Mouse (Mus musculus) CH12.LX (cell line): Measurements from ENCODE around the gene Cnn3. TPM values are rescaled to one million over a fixed set of nuclear protein-coding genes. Genes with fewer than 3 reads are reported as not detected.

Experiments used
- DNase-seq: peaks from one replicate; pipeline ENCODE4 v3.0.0-alpha.2; 2013; ENCODE audit errors: extremely low read depth
- H3K27ac ChIP-seq: 2 replicates; pipeline ENCODE4 v1.5.1; 2012; ENCODE audit warnings: low read depth, mild to moderate bottlenecking, control low read depth, moderate library complexity; ENCODE audit not compliant: insufficient read depth
- H3K27me3 ChIP-seq: replicated peaks from 2 replicates; pipeline ENCODE3; 2012; ENCODE audit warnings: inconsistent platforms
- H3K36me3 ChIP-seq, 2 experiments: replicated peaks in 1 of 2; 2 replicates each; pipeline versions ENCODE3 to v1.6.1; 2012; ENCODE audit warnings: inconsistent platforms in 1 of 2, low read length in 1 of 2, mild to moderate bottlenecking in 1 of 2, mixed read lengths in 1 of 2, moderate library complexity in 1 of 2; ENCODE audit not compliant: control insufficient read depth in 1 of 2, insufficient read depth in 1 of 2
- H3K4me1 ChIP-seq, 2 experiments: 2 replicates each; pipeline ENCODE4 v1.6.1; 2012; ENCODE audit warnings: inconsistent platforms in 1 of 2, moderate library complexity in 1 of 2; ENCODE audit not compliant: insufficient read depth in 2 of 2, control insufficient read depth in 1 of 2
- H3K4me2 ChIP-seq: 2 replicates; pipeline ENCODE4 v1.6.1; 2012; ENCODE audit warnings: low read depth, mild to moderate bottlenecking, control low read depth; ENCODE audit not compliant: poor library complexity, insufficient read depth, severe bottlenecking
- H3K4me3 ChIP-seq, 3 experiments: fragments of 150-350 bp in 1 of 3; sonication (generic) in 1 of 3; replicated peaks in 1 of 3; 2 replicates each; pipeline versions ENCODE3 to v1.5.1; 2011 to 2012; ENCODE audit warnings: low read depth in 2 of 3, low read length in 2 of 3, mild to moderate bottlenecking in 2 of 3, moderate library complexity in 2 of 3, control low read depth in 1 of 3, improper control_type of control experiment in 1 of 3, inconsistent platforms in 1 of 3, mixed read lengths in 1 of 3; ENCODE audit not compliant: poor library complexity in 1 of 3
- H3K79me2 ChIP-seq: replicated peaks from 2 replicates; pipeline ENCODE4 v1.6.1; 2012; ENCODE audit warnings: mild to moderate bottlenecking, moderate library complexity; ENCODE audit not compliant: control insufficient read depth, poor library complexity, insufficient read depth, severe bottlenecking; ENCODE audit errors: extremely low read depth
- H3K9ac ChIP-seq: 2 replicates; pipeline ENCODE4 v1.6.1; 2012; ENCODE audit warnings: low read depth, mild to moderate bottlenecking, control low read depth, moderate library complexity; ENCODE audit not compliant: insufficient read depth
- H3K9me3 ChIP-seq: replicated peaks from 2 replicates; pipeline ENCODE3; 2012; ENCODE audit warnings: low read length, inconsistent platforms, mixed read lengths
- BHLHE40 ChIP-seq: IDR thresholded peaks from 2 replicates; pipeline ENCODE4 v1.6.1; 2011; ENCODE audit warnings: mild to moderate bottlenecking, low read depth, low read length, improper control_type of control experiment
- CHD2 ChIP-seq: IDR thresholded peaks from 2 replicates; pipeline ENCODE4 v1.6.1; 2011; ENCODE audit warnings: low read length, improper control_type of control experiment
- E2F4 ChIP-seq: IDR thresholded peaks from 2 replicates; pipeline ENCODE4 v1.6.1; 2011; ENCODE audit warnings: low read depth, low read length, improper control_type of control experiment; ENCODE audit not compliant: insufficient replicate concordance
- ELF1 ChIP-seq: IDR thresholded peaks from 2 replicates; pipeline ENCODE4 v1.6.1; 2014; ENCODE audit warnings: low read depth, mild to moderate bottlenecking, inconsistent platforms, low read length, improper control_type of control experiment
- GABPA ChIP-seq: IDR thresholded peaks from 2 replicates; pipeline ENCODE4 v1.6.1; 2012; ENCODE audit warnings: low read depth, low read length, improper control_type of control experiment, inconsistent platforms; ENCODE audit not compliant: insufficient replicate concordance
- HCFC1 ChIP-seq: IDR thresholded peaks from 2 replicates; pipeline ENCODE4 v1.6.1; 2012; ENCODE audit warnings: low read depth, mild to moderate bottlenecking, inconsistent platforms, low read length, improper control_type of control experiment
- IRF4 ChIP-seq: IDR thresholded peaks from 2 replicates; pipeline ENCODE4 v1.6.1; 2014; ENCODE audit warnings: low read depth, mild to moderate bottlenecking, inconsistent platforms, low read length, improper control_type of control experiment
- JUND ChIP-seq: conservative IDR thresholded peaks from 2 replicates; pipeline ENCODE4 v1.6.1; 2011; ENCODE audit warnings: low read depth, low read length, improper control_type of control experiment
- MAFK ChIP-seq: IDR thresholded peaks from 2 replicates; pipeline ENCODE4 v1.6.1; 2011; ENCODE audit warnings: low read length, improper control_type of control experiment; ENCODE audit not compliant: insufficient replicate concordance
- MYC ChIP-seq: IDR thresholded peaks from 2 replicates; pipeline ENCODE4 v1.6.1; 2011; ENCODE audit warnings: low read depth, mild to moderate bottlenecking, improper control_type of control experiment, low read length
- NELFE ChIP-seq: IDR thresholded peaks from 2 replicates; pipeline ENCODE4 v1.6.1; 2011; ENCODE audit warnings: low read depth, low read length, improper control_type of control experiment
- POLR2AphosphoS2 ChIP-seq: IDR thresholded peaks from 2 replicates; pipeline ENCODE4 v1.6.1; 2011; ENCODE audit warnings: low read depth, low read length, improper control_type of control experiment
- RCOR1 ChIP-seq: conservative IDR thresholded peaks from 2 replicates; pipeline ENCODE4 v1.6.1; 2012; ENCODE audit warnings: low read depth, mild to moderate bottlenecking, inconsistent platforms, low read length, improper control_type of control experiment
- SIN3A ChIP-seq: IDR thresholded peaks from 2 replicates; pipeline ENCODE4 v1.6.1; 2012; ENCODE audit warnings: low read length, improper control_type of control experiment, inconsistent platforms
- SMC3 ChIP-seq: IDR thresholded peaks from 2 replicates; pipeline ENCODE4 v1.6.1; 2011; ENCODE audit warnings: low read depth, low read length, improper control_type of control experiment
- TBP ChIP-seq: conservative IDR thresholded peaks from 2 replicates; pipeline ENCODE4 v1.6.1; 2011; ENCODE audit warnings: low read depth, low read length, improper control_type of control experiment
- ZMIZ1 ChIP-seq: IDR thresholded peaks from 2 replicates; pipeline ENCODE4 v1.6.1; 2012; ENCODE audit warnings: low read depth, mild to moderate bottlenecking, inconsistent platforms, low read length, improper control_type of control experiment
- ZNF384 ChIP-seq: IDR thresholded peaks from 2 replicates; pipeline ENCODE4 v1.6.1; 2012; ENCODE audit warnings: low read depth, low read length, improper control_type of control experiment, inconsistent platforms
- dilution Hi-C: fragments of 300-500 bp; cut with MboI; formaldehyde crosslinking; loops from 2 replicates; pipeline ENCODE4 v1.14.3; 2020; ENCODE audit warnings: low sequenced_read_pairs; ENCODE audit not compliant: extremely low pct_unique_long_range_greater_than_20kb, extremely low pct_ligation_motif_present
- in situ Hi-C: fragments of 300-500 bp; cut with MboI; formaldehyde crosslinking; loops from 3 replicates; pipeline ENCODE4 v1.14.3; 2019; ENCODE audit warnings: low sequenced_read_pairs, low pct_ligation_motif_present, low pct_unique_long_range_greater_than_20kb, mixed read lengths
- polyA plus RNA-seq: library from polyadenylated mRNA; unstranded; fragments of >175 nt; gene quantifications from 2 replicates; pipeline ENCODE4 v1.2.1, GENCODE M21; 2012; ENCODE audit warnings: low read depth; ENCODE audit not compliant: insufficient read length
- total RNA-seq, 2 experiments: library from RNA; depleted of rRNA; stranded (reverse); fragments of 300-350 nt in 1 of 2; fragments of >200 nt in 1 of 2; gene quantifications; 2 replicates each; pipeline ENCODE4 v1.2.3; 2012 to 2014

Gene Cnn3
- total and polyA plus RNA-seq, 3 experiments: 12.5 to 58.5 (median 46.4) TPM

GRCm38 (mm10) chr3:121483266-121484161 lies 57.2 kb downstream of the Cnn3 start:
- Histone ChIP-seq H3K79me2 (no peaks in the 10 kb centered on the region), H3K4me1 (peaks cover 7 to 20% of the 10 kb centered on the region in 2 experiments), H3K27ac (no peak overlapping the region), H3K36me3 (no peaks in the 10 kb centered on the region), H3K9ac (no peak overlapping the region), H3K4me3 (no peak overlapping the region), H3K4me2 (no peak overlapping the region), H3K27me3 (peaks cover 5% of the 10 kb centered on the region), H3K9me3 (no peaks in the 10 kb centered on the region)
- DNase-seq: no peak
- dilution Hi-C loops (no loop called here), in situ Hi-C loops (no loop called here)
- TF ChIP-seq TBP: no peak
- TF ChIP-seq MAFK: no peak
- no peak for TF ChIP-seq JUND
- TF ChIP-seq ZMIZ1: no peak
- no peak for TF ChIP-seq HCFC1
- no peak for TF ChIP-seq IRF4
- no peak for TF ChIP-seq SIN3A
- no peak for TF ChIP-seq GABPA
- no peak for TF ChIP-seq MYC
- no peak for TF ChIP-seq RCOR1

DNA sequence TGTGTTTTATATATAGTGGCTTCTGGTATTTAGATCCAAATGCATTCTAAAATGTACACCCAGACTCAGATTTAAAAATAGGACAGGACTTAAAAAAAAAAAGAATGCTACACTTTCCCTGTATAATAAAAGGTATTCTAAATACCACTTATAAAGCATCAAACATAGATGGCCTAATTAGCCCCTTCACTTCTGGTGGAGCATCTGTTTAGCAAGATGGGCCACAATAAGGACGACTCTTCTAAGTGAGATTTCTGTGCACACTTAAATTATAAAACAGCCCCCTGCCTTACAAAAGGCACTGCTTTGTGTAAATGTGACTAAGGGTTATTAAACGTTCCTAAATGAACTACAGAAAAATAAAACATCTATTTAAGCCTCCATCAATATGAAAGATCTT lies 58.9 kb downstream of the Cnn3 start:
- peaks cover 5% of the 10 kb centered on the region for H3K27me3 ChIP-seq
- TF ChIP-seq ZNF384 (no peak), POLR2AphosphoS2 (no peak), SIN3A (no peak), SMC3 (no peak), CHD2 (no peak), ELF1 (no peak), NELFE (no peak), JUND (no peak), GABPA (no peak), E2F4 (no peak), BHLHE40 (no peak)
- TF ChIP-seq, all 38 proteins: peak for 0
- Histone ChIP-seq H3K27ac (no peak overlapping the region), H3K4me2 (no peak overlapping the region), H3K9me3 (no peaks in the 10 kb centered on the region), H3K4me1 (peaks cover 11 to 20% of the 10 kb centered on the region in 2 experiments), H3K9ac (no peak overlapping the region), H3K79me2 (no peaks in the 10 kb centered on the region), H3K36me3 (no peaks in the 10 kb centered on the region), H3K4me3 (no peak overlapping the region)
- no peak for DNase-seq
- dilution Hi-C loops (no loop called here), in situ Hi-C loops (no loop called here)
